Mouse (Mus musculus) lung, postnatal 25 days (tissue): ENCODE results near the gene Slc25a17.
A peak's percentile ranks its signal among the peaks of the same experiment; 100 is the strongest.

Experiments
- DNase-seq: peaks from one replicate; pipeline ENCODE4 v3.0.0; 2022; ENCODE audit warnings: low spot score

Gene Slc25a17

DNA sequence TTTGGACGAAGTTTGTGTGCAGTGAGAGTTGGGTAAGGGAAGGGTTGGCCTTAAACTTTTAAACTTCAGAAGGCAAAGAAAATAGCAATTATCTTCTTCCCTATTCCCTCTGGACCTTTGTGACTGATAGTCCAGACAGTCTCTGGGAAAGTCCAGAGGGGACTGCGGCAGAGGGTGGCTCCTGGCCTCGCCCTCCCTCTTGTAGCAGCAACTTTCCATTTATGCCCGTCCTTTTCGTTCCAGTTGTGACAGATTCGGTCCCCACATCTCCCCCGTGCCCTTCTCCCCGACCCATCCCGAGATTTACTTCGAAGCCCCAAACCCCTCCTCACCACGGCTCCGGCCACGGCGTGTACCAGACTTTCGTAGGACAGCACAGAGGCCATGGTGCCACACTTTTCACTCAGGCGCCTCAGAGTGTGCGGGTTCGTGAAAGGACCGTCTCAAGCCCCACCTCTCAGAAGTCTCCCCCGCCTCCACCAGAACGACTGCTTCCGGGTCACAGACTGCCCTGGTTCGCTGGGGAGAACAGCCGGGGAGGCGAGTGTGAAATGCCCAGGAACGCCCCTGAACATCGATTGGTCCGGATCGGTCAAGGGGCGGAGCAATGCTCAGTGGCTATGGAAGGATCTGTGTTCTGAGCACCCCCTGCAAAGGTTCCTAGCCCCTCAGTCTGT is at the start of gene Slc25a17:
Gene Slc25a17 (minus strand): TSS at position 468 of the 677 bp plus-strand sequence.
- peak; percentile 98 for DNase-seq

DNA sequence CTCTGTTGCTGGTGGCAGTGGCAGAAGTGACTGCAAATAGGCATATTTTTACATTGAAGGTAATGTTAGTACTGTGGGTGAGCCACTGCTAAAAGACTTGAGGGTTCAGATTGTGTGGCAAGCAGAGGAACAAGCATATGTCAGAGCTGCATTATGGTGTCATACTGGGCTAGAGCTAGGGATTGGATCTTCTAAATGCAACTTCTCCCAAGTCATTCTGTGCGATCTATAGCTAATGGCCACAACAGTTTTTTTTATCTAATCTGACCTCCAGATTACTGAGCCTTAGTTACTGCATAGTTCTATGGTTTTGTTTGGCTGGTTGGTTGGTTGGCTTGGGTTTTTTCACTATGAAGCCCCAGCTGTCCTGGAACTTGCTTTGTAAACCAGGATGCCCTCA is 47.6 kb upstream of the Slc25a17 start, which contains the start of gene Dnajb7:
Gene Dnajb7 (minus strand): TSS at position 101 of the 400 bp plus-strand sequence.
- no peak for DNase-seq

DNA sequence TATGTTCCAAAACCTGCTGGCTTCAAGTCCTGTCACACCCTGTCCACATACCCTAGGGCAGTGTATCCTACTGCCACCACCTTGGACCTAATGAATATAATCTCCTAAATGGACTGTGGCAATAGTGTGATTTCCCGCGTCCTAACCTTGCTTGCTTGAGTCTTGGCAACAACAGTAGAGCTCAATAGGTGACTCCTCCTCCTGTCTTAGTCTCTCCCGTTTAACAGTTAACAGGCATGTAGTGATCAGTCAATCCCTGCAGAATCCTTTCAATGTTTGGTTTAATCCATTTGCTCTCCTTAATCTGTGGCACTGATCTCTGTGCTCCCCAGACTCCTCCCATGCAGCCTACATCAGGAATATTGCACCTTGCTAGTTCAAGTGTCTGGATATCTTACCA is 44.4 kb upstream of the Slc25a17 start:
- no peak for DNase-seq

DNA sequence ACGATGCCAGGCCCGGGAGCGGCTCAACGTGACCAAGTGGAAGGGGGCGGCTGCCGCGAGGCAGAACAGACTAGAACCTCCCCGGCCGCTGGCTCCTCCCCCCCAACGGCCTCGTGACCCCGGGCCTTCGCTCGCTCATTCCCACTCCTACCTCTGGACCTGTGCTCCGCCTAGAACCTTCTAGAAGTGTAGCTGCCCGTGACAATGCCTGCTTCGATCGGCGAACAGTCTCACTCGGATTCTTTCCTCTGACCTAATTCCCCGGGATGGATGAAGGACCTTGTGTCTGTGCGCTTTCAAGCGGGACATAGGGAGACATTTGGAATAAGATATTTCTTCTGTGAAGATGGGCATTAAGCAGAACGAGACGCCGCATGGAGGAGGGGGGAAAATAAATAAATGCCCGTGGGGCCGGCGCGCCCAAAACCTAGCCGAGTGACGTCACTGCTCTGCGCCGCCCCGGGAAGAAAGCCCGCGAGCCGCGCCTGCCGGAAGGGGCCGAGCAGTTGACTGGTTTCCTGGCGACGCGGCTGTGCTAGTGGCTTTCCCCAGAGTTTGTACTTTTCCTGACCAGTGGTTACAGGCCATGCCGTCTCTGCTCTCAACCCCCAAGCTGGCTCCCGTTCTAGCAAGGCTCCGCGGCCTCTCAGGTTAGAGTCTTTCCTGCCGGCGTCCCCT is 39.2 kb upstream of the Slc25a17 start, which contains the start of the genes St13 and Xpnpep3:
Gene St13 (minus strand): TSS at position 440 of the 678 bp plus-strand sequence.
Gene Xpnpep3 (plus strand): TSS at position 501 of the 678 bp plus-strand sequence.
- peak; percentile 97 for DNase-seq

DNA sequence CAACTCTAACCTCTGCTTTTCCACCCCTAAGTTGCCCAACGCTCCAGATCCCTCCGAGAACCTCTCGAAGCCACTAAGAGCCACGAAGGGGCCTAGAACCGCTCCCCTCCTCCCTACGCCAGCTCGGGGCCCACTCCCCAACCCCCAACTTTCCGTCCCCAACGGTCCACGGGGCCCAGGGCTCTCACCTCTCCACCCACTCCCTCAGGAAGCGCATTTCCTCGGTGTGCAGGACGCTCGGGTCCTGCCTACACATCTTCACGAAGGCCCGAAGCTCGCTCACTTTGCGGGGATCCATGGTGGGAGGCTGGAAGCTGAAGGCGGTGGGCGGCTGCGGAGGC is 38.7 kb upstream of the Slc25a17 start:
- DNase-seq: no peak

DNA sequence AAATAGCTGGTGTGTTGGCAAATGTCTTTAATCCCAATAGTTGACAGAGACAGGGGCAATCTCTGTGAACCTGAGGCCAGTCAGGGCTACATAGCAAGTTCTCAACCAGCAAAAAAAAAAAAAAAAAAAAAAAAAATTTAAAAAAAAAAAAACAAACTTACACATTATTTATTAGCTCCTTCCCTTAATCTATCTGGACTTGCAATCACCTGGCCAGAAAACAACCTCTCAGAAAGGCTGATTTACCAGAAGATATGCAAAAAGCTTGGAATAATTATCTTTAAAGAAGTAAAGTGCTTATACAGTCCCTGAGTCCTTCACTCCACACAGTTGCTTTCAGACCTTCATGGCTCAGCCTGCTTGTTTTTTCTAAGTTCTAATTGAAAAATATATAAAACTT is 37.6 kb upstream of the Slc25a17 start:
- no peak for DNase-seq

DNA sequence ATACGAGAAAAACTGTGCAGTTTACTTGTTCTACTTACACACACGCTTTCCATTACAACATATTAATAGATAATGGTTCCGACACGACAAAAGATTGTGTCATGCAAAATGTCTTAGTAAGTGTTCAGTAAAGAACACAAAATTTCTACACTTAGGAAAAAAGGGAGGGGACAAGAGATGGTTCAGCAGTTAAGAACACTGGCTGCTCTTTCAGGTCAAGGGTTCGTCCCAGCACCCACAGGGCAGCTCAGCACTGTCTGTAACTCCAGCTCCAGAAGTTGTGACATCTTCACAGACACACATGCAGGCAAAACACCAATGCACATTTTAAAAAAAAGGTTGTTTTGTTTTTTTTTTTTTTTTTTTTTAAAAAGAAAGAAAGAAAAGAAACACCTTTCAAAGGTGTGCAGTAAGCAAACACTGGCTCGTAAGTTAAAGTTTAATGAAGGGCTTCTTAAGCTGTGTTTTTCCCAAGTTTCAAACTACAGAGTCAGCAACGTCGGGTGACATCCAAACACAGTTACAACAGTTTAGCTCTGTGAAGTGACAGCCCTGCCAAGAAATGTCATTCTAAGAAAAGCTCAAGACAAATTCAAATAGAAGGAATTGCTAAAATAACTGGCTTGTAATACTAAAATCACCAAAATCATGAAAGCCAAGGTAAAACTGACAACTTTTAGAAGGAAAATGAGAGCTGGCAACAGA is 33.8 kb upstream of the Slc25a17 start:
- no peak for DNase-seq

DNA sequence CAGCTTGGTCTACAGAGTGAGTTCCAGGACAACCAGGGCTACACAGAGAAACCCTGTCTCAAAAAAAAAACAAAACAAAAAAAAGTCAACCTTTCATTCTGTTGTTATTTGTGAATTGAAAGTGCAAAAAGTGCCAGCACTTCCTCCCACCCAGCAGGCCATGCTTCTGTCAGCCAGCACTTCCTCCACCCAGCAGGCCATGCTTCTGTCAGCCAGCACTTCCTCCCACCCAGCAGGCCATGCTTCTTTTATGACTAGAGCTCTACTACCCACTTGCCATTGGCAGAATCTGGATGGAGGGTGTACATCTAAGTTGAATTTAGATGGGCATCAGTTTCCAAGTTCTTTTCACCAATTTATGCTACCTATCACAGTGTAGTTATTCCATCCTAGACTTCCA is 32.4 kb upstream of the Slc25a17 start:
- peak; percentile 28 for DNase-seq

DNA sequence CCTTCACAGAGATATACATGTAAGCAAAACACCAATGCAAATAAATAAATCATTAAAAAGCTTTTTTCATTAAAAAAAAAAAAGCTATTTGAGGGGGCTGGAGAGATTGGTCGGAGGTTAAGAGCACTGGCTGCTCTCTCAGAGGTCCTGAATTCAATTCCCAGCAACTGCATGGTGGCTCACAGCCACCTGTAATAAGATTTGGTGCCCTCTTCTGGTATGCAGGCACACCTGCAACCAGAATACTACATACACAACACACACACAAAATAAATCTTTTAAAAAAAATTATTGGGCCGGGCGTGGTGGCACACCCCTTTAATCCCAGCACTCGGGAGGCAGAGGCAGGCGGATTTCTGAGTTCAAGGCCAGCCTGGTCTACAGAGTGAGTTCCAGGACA is 25.7 kb upstream of the Slc25a17 start:
- no peak for DNase-seq

DNA sequence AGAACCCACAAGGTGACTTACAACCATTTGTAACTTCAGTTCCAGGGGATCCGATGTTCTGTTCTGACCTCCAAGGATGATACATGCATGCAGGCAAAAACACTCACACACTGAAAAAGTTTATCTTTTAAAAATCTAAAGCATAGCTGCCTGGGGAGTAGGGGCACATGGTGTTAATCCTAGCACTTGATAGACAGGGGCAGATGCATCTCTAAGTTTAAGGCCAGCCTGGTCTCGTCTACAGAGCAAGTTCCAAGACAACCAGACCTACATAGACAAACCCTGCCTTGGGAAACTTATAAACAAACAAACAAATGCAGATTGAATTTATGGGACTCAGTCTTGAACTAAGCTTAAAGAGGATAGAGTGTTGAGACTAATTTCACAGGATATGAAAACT is 18.2 kb upstream of the Slc25a17 start:
- DNase-seq: no peak

DNA sequence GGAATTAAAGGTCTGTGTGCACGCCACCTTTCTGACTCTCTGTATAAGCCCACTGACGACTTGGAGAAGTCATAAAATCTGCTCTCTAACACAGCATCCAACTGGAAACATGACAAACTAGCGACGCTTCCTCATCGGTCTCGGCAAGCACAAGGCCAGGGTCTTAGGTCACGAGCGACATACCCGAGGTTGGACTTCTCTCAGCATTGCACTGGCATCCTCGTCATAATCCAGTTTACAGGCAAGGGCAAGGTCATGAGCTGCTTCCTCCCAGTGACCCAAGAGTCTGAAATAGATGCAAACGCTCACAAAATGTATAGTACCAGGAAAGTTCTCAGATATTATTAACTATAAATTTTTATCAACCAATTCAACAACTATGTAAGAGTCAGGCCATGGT is 14.0 kb upstream of the Slc25a17 start:
- DNase-seq: no peak

DNA sequence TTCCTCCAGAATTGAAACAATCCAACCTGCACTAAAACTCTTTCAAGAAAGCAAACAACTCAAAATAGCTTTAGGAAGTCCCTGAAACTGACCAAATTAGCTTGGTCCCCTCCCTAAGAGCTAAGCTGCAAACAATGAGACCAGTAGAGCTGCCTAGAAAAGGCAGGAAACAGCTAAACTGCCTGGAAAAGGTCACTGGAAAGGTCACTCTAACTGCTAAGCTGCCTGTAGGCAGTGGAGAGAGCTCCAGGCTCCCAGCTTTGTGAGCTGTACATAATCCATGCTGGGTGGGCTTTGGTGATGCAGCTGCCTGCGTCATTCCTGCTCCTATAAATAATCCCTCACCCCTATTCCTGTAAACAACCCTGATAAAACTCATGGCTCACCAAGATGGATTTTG is 9.7 kb upstream of the Slc25a17 start:
- DNase-seq: no peak

DNA sequence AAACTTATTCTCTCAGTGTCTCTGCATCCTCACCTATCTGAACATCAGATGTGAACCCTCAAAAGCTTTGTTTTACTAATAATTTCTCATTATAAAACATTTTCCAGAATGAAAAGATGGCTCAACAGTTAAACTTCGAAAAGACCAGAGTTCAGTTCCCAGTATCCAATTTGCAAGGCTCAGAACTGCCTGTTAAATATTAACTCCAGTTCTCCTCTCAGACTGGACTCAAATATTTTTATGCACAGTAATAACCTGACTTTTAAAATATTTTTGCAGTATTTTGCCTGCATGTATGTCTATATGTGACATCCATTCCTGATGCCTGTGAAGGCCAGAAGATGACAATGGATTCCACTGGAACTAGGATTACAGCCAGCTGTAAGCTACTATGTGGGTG is 8.0 kb upstream of the Slc25a17 start:
- DNase-seq: no peak

DNA sequence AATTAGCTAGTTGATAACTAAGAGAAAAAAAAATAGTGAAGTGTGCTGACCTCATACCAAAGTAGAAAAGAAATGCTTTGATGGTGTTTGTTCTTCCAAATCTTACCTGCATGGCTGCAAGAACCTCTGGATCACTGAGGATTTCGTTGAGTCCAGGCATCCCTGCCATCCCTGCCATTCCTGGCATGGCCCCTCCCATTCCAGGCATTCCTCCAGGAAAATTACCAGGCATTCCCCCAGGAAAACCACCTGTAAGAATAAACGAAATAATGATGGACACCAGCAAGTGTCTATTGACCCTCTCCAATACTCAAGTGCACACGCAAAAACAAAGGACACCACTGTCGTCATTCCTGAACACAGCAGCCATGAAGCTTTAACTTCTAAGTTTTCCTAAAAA is 5.6 kb upstream of the Slc25a17 start:
- no peak for DNase-seq

DNA sequence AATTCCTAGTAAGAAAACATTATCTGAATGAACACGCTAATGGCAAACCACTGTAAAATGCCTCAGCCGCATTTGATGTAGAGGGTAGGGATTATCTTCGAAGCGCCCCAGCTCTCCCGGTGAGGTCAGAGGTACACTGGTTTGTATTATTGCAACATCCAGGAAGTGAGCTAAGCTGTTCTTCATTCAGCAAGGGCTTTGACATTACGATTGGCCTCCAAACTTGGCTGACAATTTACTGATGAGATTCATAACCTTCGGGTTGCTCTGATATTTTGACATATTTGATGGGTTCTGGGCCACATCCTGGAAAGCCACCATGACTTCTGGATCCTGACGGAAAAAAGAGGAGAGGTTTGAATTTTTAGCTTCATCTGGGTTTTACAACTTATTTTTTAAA is 4.6 kb upstream of the Slc25a17 start:
- no peak for DNase-seq

DNA sequence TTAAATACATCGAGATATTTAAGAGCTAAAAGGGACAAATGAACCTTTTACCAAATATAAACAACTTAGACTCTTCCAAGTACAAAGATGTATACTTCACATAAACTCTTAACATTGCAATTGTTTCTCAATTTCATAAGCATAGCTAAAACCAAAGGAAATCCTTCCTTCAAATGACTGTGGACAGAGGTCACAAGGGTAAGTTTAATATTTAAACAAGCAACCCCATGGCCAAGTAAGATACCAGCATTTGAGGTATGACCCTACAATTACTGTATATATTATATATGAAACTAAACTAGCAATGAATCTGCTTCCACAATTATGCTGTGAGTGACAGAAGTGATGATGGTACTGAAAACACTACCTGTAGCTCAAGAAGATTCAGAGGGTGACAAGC is 3.7 kb upstream of the Slc25a17 start:
- DNase-seq: no peak

DNA sequence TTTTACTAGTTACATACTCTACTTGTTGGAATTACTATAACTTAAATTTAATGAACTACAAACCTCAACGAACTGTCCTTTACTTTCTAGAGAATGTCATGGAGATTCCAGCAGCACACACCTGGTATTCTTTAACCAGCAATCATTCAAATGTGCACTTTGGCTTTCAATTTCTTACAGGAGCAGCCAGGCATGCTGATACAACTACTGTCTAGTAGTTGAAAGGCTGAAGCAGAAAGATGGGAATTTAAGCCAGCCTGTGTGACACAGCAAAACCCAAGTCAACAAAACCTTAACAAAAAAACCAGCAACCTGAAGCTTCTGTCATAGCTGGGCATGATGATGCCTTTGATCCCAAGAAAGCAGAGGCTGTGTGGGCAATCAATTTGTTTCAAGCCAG is 1.9 kb upstream of the Slc25a17 start:
- no peak for DNase-seq

DNA sequence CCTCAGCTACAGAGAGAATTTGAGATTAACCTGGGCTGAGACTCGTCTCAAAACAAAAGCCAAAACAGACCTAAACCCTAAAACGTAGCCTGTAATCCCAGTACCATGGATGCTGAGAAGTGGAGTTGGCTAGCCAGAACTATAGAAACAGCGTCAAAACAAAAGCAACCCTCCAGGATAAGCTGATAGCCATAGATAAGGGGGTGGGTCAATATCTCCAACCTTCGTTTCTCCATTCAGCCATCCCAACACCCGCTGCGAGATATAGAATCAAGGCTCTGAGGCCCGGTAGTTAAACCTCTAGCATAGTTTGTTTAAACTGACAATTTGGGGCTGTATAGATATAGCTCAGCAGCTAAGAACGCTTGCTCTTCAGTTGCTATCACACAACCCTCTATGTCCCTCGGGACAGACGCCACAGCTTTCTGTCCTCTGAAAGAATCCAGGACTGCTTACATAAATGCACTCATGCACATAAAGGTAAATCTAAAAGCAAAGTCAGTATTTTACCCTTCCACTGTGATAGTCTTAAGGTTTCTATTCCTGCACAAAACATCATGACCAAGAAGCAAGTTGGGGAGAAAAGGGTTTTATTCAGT is 904 bp upstream of the Slc25a17 start:
- no peak for DNase-seq

DNA sequence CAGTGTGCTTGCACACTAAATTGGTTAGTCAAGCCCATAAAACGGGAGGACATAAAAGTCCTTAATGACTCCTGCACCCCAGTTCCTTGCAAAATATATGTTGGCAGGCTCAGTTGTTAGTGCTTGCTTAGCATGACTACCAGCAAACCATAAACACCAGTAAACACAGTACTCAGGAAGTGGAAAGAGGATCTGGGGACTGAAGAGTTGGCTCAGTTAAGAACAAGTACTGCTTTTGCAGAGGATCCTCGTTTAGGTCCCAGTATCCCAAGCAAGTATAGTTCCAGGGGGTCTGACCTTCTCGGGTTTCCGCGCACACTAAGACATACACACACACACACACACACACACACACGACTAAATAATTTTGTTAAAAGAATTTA is 401 bp upstream of the Slc25a17 start:
- DNase-seq: peak; percentile 18

DNA sequence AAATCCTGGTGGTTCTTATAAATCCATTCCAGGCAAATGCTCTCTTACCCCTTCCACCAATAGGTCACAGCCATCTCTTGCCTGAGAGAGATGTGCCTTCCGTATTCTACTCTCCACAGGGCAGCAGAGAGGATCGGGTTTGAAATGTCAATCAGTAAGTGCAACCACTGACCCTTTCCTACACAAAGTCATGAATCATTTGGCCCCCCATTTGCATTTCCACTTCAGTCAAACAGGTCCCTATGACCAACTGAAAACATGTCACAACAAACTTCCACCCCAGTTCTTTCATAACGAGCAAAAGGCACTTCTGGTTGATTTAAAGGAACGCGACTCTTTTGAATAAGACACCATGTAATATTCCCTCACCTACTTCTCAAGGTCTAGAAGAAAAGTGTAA is 1.2 kb downstream of the Slc25a17 start:
- DNase-seq: no peak

DNA sequence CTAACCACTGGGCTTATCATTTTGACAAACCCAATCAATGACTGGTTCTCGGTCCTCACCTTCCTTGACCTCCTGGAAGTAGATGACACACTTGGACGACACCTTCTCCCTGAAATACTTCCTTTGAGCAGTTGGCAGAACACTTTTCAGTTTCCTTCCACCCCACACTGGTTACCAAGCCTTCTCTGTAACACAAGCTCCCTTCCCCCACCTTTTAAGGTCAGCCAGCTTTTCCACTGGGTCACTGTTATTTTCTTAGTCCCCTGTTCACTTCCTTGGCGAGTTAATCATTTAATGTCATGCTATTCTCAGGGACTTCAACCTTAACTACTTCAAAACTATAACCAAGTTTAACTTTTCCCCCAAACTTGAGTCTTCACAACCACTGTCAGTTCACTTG is 1.7 kb downstream of the Slc25a17 start:
- DNase-seq: no peak

DNA sequence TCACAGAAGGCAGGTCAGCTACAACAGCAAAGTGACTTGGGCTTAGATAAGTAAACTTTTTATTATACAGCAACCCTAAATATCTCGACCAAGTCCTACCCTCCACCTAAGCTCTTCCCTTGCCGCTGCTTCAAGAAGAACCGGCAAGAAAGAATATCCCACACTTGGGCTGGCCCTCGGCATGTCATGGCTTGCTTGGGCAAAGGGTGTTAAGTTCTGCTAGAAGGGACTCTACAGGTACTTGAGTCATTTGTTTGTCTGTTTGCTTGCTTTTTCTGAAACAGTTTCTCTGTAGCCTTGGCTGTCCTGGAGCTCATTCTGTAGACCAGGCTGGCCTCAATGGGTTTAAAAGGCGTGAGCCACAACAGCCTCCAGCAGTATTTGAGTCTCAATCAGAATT is 3.7 kb downstream of the Slc25a17 start:
- DNase-seq: no peak
